Mouse (Mus musculus) limb, embryonic 10.5 days (tissue): ENCODE results near the gene Nfyc. TPM values are rescaled to one million over a fixed set of nuclear protein-coding genes. Genes with fewer than 3 reads are reported as not detected.

Source experiments
- DNase-seq: peaks from one replicate; pipeline ENCODE4 v3.0.0-alpha.2; 2017; ENCODE audit warnings: low spot score
- H3K27ac ChIP-seq: fragments of 300-500 bp; sonication (generic); 2 replicates; pipeline ENCODE4 v1.5.1; 2016; ENCODE audit warnings: mild to moderate bottlenecking
- H3K27me3 ChIP-seq: fragments of 300-500 bp; sonication (generic); 2 replicates; pipeline ENCODE4 v1.6.1; 2016; ENCODE audit warnings: low read depth, mild to moderate bottlenecking; ENCODE audit not compliant: poor library complexity, severe bottlenecking
- H3K36me3 ChIP-seq: fragments of 300-500 bp; sonication (generic); 2 replicates; pipeline ENCODE4 v1.6.1; 2016; ENCODE audit warnings: mild to moderate bottlenecking, moderate library complexity
- H3K4me1 ChIP-seq: fragments of 300-500 bp; sonication (generic); 2 replicates; pipeline ENCODE4 v1.6.1; 2016
- H3K4me3 ChIP-seq: fragments of 300-500 bp; sonication (generic); 2 replicates; pipeline ENCODE4 v1.5.1; 2016; ENCODE audit warnings: mild to moderate bottlenecking, moderate library complexity
- H3K9me3 ChIP-seq: fragments of 300-500 bp; sonication (generic); replicated peaks from 2 replicates; pipeline ENCODE4 v1.6.1; 2016; ENCODE audit warnings: mild to moderate bottlenecking
- WGBS: fragments of 180-500 bp; shearing (Covaris S2); methylation state at CpG from one replicate; pipeline ENCODE4 v1.1.7; 2016; 5-methylcytosine and 5-hydroxymethylcytosine counted together
- polyA plus RNA-seq: library from polyadenylated mRNA; unstranded; fragments of >200 nt; fragmentation: Nextera tagmentation; extraction: Ambion mirVana; gene quantifications from 2 replicates; pipeline ENCODE4 v1.2.1, GENCODE M21; 2016

The Nfyc gene
- polyA plus RNA-seq, 1 experiment from 2014 or later = 129 TPM

DNA sequence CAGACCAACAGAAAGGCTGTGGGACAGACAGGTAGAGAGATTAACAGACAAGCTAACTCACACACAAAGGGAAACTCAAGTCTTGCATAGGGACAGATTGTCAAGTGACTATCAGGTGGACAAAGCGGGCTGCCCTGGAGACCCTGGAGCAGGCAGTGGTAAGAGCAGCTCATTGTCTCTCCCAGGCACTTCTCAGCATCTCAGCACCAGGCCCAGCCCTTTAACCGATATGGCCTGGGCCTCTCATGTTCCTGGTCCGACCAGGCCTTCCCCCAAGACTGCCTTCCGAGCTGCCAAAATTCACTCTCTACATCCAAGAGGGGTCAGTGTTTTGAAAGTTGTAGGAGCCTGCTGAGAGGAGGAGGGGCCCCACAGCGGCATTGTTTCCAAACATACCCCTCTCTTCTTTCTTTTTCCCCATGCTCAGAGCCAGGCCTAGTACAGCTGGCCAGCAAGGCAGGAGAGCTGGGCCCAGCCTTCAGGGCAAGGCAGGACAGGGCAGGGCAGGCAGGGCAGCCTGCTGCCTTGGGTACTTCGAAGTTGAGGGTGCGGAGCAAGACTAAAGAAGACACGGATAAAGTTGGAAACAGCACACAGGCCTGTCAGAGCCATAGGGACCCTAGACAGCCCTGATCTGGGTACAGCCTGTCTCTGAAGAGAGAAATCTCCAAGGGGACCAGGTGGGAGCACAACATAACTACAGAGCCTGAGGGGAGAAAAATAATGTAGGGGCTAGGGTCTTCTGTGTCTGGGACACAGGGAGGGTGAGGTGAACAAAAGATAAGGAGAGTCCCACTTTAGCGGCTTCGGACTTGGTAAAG lies 85.4 kb downstream of the Nfyc start:
- no peaks in the 10 kb centered on the region for H3K36me3 ChIP-seq
- DNase-seq = no peak

GRCm38 (mm10) chr4:120743636-120744035 lies 87.7 kb downstream of the Nfyc start:
- Histone ChIP-seq H3K27ac (no peak overlapping the region), H3K4me3 (no peak overlapping the region), H3K27me3 (peaks cover 99% of the 10 kb centered on the region), H3K36me3 (no peaks in the 10 kb centered on the region), H3K4me1 (peaks cover 34% of the 10 kb centered on the region), H3K9me3 (no peaks in the 10 kb centered on the region)
- WGBS = 79% methylated on average over 3 of the region's 3 CpGs
- DNase-seq = no peak

More for the DNA sequence above, 85.4 kb downstream of the Nfyc start:
- peaks cover 32% of the 10 kb centered on the region for H3K4me1 ChIP-seq
- H3K27me3 ChIP-seq = peaks cover 99% of the 10 kb centered on the region
- 19% methylated on average over 10 of the region's 10 CpGs for WGBS
- no peaks in the 10 kb centered on the region for H3K9me3 ChIP-seq
- no peak overlapping the region for H3K27ac ChIP-seq
- H3K4me3 ChIP-seq = peak overlapping the region; percentile 71; the same call in 1 of the 2 replicates

DNA sequence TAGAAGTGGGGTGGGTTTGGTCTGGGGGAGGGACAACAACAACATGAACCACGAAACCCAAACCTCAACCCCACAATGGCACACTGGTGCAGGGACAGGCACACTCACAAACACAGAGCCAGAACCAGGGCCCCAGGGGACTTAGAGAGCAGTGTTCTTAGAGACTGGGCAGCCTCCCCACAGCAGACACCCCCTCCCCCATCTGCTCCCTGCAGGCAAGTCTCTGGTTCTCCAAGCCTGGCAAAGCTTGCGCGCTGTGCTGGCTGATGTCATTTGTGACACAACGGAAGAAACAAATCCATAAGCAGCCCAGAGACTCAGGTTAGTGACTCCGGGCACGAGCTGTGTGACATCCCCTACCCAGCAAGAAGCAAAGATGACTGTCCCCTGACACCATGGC lies 90.1 kb downstream of the Nfyc start:
- H3K4me3 ChIP-seq = no peak overlapping the region
- no peak overlapping the region for H3K27ac ChIP-seq
- WGBS = 86% methylated on average over 6 of the region's 6 CpGs
- peaks cover 98% of the 10 kb centered on the region for H3K27me3 ChIP-seq
- H3K36me3 ChIP-seq = no peaks in the 10 kb centered on the region
- no peaks in the 10 kb centered on the region for H3K9me3 ChIP-seq
- DNase-seq = no peak
- peaks cover 10% of the 10 kb centered on the region for H3K4me1 ChIP-seq

DNA sequence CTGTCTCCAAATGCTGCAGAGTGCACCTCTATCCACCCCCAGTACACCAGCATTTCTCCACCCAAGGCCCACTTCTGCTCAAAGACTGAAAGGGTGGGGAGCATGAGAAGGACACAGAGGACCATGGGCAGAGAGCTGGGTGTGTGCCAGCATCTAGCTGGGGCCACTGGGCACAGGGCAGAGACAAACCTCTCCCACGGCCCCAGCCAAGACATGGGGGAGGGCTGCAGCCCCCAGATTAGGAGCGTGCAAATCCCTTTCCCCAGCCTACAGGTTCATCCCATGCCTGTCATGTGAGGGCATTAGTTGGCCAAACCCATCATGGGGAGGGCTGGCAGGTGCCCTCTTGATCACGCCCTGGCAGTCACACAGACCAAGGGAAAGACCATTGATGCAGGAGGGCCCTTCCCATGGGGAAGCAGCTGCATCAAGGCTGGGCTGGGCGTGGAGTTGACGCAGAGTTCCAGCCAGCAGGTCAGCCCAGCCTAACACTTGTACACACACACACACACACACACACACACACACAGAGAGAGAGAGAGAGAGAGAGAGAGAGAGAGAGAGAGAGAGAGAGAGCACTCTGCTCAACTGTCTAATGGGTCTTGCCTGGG lies 97.3 kb downstream of the Nfyc start:
- Histone ChIP-seq H3K27ac (no peak overlapping the region), H3K27me3 (peaks cover 77% of the 10 kb centered on the region), H3K4me1 (peaks cover 27% of the 10 kb centered on the region), H3K9me3 (no peaks in the 10 kb centered on the region), H3K36me3 (no peaks in the 10 kb centered on the region), H3K4me3 (no peak overlapping the region)
- WGBS = 83% methylated on average over 5 of the region's 5 CpGs
- no peak for DNase-seq

DNA sequence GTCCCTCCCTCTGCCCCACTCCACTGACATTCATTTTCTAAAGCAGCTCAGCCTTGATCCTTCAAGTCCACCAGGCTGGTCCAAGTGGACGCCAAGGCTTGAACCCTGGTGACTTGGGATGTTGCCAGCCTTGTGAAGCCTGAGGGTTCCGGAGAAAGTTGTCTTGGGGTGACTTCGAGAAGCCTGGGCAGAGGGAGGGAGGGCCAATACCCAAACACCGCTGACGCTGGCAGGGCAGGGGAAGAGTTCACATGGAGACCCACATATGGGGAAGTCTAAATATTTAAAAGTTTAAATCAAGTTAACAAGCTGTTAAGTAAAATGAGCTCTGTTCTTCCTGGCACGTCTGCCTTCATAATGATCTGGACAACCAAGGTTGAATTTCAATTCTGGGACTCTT lies 98.6 kb downstream of the Nfyc start:
- no peak for DNase-seq
- Histone ChIP-seq H3K36me3 (no peaks in the 10 kb centered on the region), H3K4me3 (no peak overlapping the region), H3K27ac (no peak overlapping the region), H3K9me3 (no peaks in the 10 kb centered on the region), H3K27me3 (peaks cover 63% of the 10 kb centered on the region), H3K4me1 (peaks cover 28% of the 10 kb centered on the region)
- WGBS = 76% methylated on average over 6 of the region's 6 CpGs

- Histone ChIP-seq H3K27me3 (peaks cover 49% of the 10 kb centered on the region), H3K4me1 (peaks cover 31% of the 10 kb centered on the region), H3K4me3 (peak overlapping the region; percentile 59), H3K27ac (peak overlapping the region; percentile 69), H3K36me3 (no peaks in the 10 kb centered on the region), H3K9me3 (no peaks in the 10 kb centered on the region)
- DNase-seq = peak; percentile 95
- WGBS = 2% methylated on average over 40 of the region's 40 CpGs
Measured at GRCm38 (mm10) chr4:120731030-120731644, 100.2 kb downstream of the Nfyc start.

- 25% methylated on average over 6 of the region's 6 CpGs for WGBS
- Histone ChIP-seq H3K27ac (no peak overlapping the region; the same call in 1 of the 2 replicates), H3K4me3 (peak overlapping the region; percentile 59), H3K4me1 (peaks cover 37% of the 10 kb centered on the region), H3K27me3 (peaks cover 43% of the 10 kb centered on the region), H3K36me3 (no peaks in the 10 kb centered on the region), H3K9me3 (no peaks in the 10 kb centered on the region)
- no peak for DNase-seq
Measured at GRCm38 (mm10) chr4:120730574-120730973, 100.8 kb downstream of the Nfyc start.

DNA sequence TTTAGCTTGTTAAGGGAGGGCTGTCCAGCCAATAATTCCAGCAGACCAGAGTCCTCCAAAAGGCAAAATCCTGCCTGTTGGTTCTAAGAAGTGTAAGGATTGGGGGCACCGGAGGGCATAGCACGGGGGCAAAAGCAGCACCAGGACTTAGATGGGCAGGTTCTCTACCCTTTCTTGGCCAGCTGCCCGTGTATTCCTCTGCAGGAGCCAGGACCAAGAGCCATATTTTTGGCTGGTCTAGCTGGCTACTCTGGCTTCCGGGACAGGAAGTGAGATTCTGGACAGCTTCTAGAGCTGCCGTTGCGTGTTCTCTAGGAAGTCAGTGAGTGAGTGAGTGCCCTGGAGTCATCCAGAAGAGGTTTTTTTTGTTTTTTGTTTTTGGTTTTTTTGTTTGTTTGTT lies 101.2 kb downstream of the Nfyc start:
- WGBS = 62% methylated on average over 6 of the region's 6 CpGs
- no peaks in the 10 kb centered on the region for H3K36me3 ChIP-seq
- H3K27ac ChIP-seq = no peak overlapping the region
- H3K4me3 ChIP-seq = no peak overlapping the region
- no peaks in the 10 kb centered on the region for H3K9me3 ChIP-seq
- H3K4me1 ChIP-seq = peaks cover 41% of the 10 kb centered on the region
- no peak for DNase-seq
- peaks cover 39% of the 10 kb centered on the region for H3K27me3 ChIP-seq

GRCm38 (mm10) chr4:120729441-120729840 lies 101.9 kb downstream of the Nfyc start:
- Histone ChIP-seq H3K36me3 (no peaks in the 10 kb centered on the region), H3K4me3 (no peak overlapping the region), H3K27me3 (peaks cover 35% of the 10 kb centered on the region), H3K9me3 (no peaks in the 10 kb centered on the region), H3K27ac (no peak overlapping the region), H3K4me1 (peaks cover 43% of the 10 kb centered on the region)
- WGBS = 32% methylated on average over 6 of the region's 6 CpGs
- DNase-seq = no peak

DNA sequence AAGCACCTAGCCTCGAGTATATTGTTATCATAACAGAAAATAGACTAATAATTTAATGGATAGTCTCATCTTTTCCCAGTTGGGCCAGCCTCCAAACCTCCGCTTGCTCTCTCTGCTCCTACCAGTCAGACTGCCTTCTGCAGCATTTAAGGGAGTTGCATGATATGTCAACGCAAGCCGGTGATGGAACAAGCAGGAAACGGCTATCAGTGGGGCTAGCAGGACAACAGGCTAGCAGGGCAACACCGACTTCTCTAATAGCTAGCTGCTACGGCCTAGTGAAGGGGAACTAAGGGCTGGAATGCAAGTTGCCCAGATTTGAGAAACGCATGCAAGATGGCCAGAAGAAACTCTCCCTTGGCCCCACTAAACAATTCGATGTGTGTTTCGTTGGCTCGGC lies 103.5 kb downstream of the Nfyc start:
- Histone ChIP-seq H3K4me3 (no peak overlapping the region), H3K9me3 (no peaks in the 10 kb centered on the region), H3K27me3 (peaks cover 19% of the 10 kb centered on the region), H3K27ac (no peak overlapping the region), H3K36me3 (no peaks in the 10 kb centered on the region), H3K4me1 (peaks cover 43% of the 10 kb centered on the region)
- 84% methylated on average over 11 of the region's 11 CpGs for WGBS
- no peak for DNase-seq

DNA sequence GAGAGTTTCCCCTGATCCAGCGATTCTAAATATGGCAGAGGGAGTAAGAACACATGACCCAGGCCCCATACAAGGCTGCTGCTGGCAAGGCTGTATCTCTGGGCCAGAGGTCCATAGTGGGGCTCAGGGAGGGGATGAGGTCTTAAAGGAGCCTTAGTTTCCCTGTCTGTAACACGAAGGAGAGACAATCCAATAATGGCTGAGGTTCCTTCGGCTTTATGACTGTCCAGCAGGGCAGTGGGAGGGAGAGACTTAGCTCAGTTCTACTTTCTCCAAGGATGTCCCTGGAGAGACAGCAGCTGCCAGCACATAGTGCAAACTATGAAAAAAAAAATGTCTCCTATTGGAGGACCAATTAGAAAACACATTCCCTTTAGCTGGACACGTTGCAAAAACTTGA lies 105.2 kb downstream of the Nfyc start:
- Histone ChIP-seq H3K27me3 (peaks cover 2% of the 10 kb centered on the region), H3K27ac (no peak overlapping the region), H3K4me1 (peaks cover 36% of the 10 kb centered on the region), H3K9me3 (no peaks in the 10 kb centered on the region), H3K4me3 (no peak overlapping the region), H3K36me3 (no peaks in the 10 kb centered on the region)
- DNase-seq = no peak
- 58% methylated on average over 4 of the region's 4 CpGs for WGBS

DNA sequence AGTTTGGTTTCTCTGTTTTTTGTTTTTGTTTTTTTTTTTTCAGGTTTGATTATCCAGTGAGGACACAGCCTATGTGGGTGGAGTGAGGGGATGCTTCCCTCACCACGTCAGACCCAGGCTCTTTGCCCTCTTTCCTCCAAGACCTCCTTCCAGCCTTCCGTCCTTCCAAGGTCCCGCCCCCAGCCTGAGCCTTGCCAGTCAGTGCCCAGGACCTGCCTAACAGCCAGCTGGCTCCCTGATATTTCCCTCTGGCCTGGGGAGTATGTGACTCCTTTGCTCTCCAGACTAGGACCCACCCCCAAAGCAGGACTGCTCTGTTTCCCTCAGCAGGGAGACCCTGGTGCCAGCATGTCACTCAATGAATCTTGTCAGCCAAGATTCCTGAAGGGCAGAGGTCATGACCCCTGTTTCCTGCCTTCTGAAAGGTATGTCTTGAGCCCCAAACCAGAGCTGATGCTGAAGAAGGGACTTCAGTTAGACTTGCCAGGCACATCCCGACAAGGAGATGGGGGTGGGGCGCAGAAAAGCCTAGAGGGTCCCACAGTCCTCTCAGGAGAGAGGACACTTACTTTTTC lies 105.8 kb downstream of the Nfyc start:
- H3K9me3 ChIP-seq = no peaks in the 10 kb centered on the region
- H3K27me3 ChIP-seq = no peaks in the 10 kb centered on the region
- no peak for DNase-seq
- H3K27ac ChIP-seq = no peak overlapping the region
- no peaks in the 10 kb centered on the region for H3K36me3 ChIP-seq
- no peak overlapping the region for H3K4me3 ChIP-seq
- WGBS = 29% methylated on average over 5 of the region's 5 CpGs
- peaks cover 30% of the 10 kb centered on the region for H3K4me1 ChIP-seq

DNA sequence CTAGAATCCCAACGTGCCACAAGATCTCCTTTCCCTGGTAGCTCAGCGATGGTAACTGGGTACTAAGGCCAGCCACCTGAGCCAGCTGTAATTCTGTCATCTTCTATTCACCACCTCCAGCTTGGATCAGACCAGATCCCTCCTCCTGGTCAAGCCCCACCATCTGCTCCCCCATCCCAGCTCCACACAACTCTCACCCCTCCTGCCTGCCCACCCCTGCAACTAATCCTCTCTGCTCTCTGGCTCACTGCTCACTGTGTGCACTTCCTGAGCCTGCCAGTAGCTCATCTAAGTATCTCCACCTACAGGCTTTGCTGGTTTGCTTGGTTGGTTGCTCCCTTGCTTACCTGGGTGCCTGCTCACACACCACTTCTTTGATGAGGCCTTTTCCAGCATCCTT lies 109.8 kb downstream of the Nfyc start:
- Histone ChIP-seq H3K27ac (no peak overlapping the region), H3K36me3 (no peaks in the 10 kb centered on the region), H3K4me1 (peaks cover 21% of the 10 kb centered on the region), H3K9me3 (no peaks in the 10 kb centered on the region), H3K4me3 (no peak overlapping the region), H3K27me3 (peaks cover 22% of the 10 kb centered on the region)
- WGBS = 69% methylated on average over 2 of the region's 2 CpGs
- no peak for DNase-seq
